Mouse (Mus musculus) olfactory bulb, adult 2 months (tissue): Measurements from ENCODE around the gene Slc5a4a.

Experiments
- CTCF ChIP-seq: fragments of 200-500 bp; IDR thresholded peaks from 2 replicates; pipeline ENCODE4 v1.5.1; 2012; ENCODE audit warnings: low read depth, mild to moderate bottlenecking, low read length, moderate library complexity; ENCODE audit not compliant: insufficient read depth
- POLR2A ChIP-seq: fragments of 200-500 bp; IDR thresholded peaks from 2 replicates; pipeline ENCODE4 v1.6.1; 2012; ENCODE audit warnings: mild to moderate bottlenecking, low read depth, low read length, moderate library complexity; ENCODE audit not compliant: insufficient read depth

DNA sequence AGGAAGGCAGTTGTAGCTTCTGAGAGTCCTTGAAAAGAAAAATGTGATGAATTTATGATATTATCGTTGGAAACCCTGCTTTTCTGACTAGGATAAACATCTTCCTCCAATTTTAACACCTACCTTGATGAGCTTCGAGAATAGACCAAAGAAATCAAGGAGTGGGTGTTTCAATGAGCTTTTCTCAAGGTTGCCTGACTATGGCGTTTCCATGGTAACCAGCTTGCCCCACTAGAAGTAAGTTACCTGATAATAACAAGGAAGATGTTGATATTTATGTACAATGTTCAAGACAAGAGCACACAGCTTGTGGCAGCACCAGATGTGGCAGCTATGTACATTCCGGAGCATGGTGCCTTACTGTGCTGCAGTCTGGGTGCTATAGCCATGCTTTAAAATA, 14.7 kb upstream of the Slc5a4a start:
- TF ChIP-seq POLR2A (no peak), CTCF (no peak)
